Mouse (Mus musculus) thymus, postnatal 14 days (tissue): ENCODE measurements around the gene Itgav.
"Not testable (repeated sequence)": the region's sequence is repeated elsewhere in the genome, so short reads cannot be mapped to it uniquely, and the experiment has no call there.

Experiments used
- DNase-seq: peaks from one replicate; pipeline ENCODE4 v3.0.0; 2021

Gene Itgav

DNA sequence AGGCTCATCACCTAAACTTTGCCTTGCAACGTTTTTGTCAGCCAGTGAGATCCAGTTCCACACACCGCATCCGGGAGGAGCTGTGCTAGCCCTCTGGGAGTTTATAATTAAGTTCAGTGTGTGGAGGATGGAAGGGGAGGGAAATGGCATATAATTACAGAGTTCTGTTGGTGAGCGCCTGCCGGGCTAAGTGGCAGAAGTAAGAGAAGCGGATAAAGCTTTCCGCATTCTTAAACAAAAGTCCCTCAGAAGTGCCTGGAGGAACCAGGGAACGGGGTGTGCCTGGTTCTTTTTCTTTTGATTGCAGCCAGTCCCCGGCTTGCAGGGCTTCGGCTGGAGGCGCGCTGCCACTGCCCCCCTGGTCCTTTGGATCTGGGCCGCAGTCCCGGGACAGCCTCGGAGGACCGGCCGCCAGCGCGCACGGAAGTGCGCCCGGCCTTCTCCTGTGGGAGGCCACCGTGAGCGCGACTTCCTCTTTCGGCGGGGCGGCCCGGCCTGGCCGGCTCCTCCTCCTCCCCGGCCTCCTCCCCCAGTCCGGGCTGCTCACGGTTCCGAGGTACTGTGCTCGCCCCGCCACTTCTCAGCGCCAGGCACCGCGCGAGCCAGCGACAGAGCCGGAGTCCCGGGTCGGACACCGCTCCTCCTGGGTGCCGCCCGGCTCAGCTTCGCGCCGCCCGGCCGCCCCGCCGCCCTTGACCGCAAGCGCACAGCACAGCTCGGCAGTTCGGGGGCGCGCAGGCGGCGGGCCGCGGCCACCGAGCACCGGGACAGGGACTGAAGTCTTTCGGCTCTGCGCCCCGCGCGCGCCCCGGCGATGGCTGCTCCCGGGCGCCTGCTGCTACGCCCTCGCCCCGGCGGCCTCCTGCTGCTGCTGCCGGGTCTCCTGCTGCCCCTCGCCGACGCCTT lies at the start of gene Itgav:
Gene Itgav (plus strand): TSS at position 477 of the 906 bp plus-strand sequence.
- peak; percentile 91 for DNase-seq

DNA sequence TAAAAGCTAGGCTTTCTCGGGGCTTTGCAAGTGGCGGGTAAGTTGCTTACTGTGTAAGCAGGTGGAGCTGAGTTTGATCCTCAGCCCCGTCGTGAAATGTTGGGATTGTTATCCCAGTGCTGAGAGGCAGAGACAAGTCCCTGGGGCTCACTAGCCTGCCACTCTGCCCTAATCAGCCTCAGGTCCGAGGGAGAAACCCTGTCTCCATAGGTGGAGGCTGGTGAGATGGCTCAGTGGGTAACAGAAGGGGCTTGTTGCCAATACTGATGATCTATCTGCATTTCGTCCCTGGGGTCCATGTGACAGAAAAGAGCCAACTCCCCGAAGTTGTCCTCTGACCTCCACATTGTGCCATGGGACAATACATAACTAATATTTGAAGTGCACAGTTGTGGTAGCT lies 49.8 kb upstream of the Itgav start:
- no peak for DNase-seq

DNA sequence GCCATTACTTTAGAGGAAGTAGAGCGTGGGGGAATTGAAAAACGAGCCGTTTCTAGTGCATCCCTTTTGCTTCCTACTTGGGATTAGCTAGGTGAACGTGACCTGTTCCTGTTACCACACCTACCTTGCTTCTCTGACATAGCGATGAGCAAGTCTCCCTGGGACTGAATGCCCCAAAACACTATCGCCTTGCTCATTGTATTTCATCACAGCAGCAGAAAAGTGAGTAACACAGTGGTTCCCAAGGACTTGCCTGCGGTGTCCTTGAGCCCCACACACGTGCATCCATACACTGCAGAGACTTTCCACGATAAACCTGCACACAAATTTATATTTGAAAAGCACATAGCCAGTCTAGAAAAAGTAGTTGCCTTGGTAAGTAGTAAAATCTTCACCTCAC lies 49.3 kb upstream of the Itgav start:
- no peak for DNase-seq

DNA sequence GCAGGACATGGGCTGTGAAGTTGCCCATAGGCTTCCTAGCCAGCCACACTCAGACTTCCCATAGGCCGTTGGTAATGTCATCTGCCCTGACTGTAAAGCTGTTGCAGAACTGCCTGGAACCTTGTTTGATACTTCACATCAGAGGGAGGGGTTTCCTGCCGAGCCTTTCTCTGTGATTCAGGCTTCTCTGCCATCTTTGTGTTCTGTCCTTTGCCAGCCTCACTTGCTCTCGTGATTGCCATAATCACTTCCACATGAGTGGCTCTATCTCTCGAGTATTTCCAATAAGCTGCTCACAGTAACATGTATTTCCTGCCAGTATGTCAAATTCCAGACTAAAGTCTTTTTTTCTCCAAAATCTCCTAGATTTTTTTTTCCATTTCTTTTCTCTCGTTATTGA lies 48.5 kb upstream of the Itgav start:
- DNase-seq = no peak

DNA sequence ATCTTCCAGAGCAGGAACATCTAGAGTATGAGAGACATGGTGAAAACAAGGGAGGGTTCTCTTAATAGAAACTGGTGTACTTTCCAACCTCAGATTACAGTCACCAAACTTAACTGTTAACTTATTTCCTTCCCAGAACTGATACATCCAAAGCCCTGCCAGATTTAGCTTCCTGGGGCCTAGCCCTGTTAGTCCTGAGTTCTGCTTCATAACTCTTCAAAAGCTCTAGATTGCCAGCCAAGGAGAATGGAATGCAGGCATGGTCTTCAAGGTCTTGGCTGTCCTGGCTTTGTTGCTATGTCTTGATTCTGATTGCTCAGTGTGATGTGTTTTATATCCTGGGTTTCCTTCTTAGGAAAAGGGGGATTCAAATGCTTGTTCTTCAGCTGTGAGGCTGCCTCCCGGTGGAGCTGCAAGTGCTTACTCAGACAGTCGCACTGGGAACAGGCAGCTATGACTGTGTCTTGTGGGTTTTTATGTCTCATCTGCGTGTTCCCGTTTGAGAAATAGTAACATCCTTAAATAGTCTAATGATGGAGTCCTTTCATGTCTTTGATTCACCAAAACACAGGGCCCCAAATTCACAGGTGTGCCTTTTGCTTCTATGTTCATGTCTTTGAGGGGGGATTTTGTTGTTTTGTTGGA lies 47.8 kb upstream of the Itgav start:
- DNase-seq = no peak

DNA sequence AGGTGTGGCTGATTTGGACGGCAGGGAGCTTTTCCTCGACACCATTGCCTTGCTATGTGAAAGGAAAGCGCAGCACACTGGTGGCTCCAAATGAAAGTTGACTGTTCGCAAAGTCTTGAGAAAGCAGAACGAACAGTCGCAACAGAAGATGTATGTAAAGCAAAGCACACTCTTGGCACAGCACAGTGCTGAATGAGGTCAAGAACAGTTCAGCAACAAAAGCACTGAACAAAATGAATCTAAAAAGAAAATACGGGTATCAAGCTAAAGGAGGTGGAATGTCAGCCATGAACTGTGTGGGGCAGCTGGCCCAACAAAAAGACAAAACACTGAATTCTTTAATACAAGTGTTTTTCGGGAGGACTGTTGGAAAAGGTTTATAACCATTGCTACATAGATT lies 42.9 kb upstream of the Itgav start:
- DNase-seq = no peak

DNA sequence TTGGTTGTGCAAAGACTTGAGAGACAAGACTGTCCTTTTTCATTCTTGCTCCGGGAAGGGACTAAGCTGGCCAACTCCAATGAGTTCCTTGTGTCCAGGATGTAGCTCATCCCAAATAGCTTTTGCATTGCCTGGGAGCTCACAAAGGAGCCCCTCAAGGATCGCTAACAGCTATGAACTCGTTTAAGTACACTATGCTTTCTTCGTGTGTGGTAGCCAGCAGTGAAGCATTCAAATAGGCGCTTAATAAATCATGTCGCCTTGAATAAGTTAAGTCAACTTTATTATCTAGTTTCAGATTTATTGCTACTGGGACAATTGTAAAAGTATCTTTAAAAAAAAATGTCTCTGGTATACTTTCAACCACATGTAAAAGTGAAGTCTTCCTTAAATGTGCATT lies 42.4 kb upstream of the Itgav start:
- no peak for DNase-seq

DNA sequence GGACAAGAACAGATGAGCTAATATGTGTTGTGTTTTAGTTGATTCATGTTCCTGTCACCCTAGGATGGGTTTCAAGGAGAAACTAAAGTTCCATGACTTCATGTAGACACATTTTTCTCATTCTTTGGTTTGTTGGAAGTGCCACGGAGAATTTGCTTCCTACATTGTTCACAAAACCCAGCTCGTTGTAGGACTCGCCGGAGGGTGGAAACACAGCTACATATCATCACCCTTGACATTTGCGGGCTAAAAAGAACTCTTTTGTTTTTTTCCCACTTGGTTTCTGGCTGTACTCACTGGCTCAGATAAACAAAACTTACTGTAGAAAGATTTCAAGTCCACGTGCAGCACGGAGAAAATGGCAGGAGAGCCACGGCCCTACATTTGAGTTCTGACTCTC lies 41.9 kb upstream of the Itgav start:
- no peak for DNase-seq

DNA sequence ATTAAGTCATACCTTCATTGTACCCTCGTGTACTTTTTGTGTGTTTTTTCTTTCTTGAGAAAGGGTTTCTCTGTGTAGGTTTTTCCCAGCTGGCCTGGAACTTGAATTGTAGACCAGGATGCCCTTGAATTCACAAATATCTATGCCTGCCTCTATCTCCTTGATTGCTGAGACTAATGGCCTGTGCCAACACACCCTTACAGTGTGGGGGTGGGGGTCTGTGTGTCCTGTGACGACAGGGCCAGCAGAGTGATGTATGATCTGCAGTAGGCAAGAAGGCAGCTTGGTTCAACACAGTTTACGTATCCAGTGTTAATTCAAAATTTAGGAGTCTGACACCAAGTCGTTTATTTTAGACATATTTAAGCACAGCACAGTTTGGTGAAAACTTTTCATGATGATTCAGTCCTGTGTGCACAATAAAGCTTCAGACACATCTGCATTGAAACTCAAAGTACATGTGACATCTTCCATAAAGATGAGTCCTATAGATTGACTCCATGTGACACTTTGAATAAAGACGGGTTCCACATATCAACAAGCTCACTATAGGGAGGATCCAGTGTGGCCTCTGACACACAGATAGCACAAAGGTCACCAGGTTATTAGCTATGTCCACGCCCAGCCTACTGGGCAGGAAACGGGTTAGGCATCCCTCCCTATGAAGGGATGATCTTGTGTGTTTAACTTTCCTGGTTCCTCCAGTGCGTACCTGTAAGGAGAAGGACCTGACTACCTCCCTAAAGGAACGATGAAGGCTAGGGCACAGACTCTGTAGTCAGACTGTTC lies 40.3 kb upstream of the Itgav start:
- DNase-seq = no peak

DNA sequence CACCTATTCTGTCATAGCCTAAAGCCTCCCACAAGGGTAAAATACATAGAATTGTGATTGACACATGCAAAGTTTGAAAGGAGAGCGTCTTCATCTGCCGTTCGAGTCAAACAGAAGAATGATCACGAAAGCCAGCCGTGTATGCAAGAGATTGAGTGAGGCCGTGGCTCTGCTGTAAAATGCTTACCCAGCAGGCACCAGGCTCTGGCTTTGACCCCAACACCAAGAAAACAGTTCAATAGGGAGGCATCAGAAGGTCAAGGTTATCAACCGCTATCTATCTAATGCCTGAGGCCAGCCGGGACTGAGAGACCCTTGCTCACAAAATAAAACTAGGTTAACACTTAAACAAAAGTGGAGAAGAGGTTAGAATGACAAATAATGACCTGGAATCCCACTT lies 39.5 kb upstream of the Itgav start:
- no peak for DNase-seq

DNA sequence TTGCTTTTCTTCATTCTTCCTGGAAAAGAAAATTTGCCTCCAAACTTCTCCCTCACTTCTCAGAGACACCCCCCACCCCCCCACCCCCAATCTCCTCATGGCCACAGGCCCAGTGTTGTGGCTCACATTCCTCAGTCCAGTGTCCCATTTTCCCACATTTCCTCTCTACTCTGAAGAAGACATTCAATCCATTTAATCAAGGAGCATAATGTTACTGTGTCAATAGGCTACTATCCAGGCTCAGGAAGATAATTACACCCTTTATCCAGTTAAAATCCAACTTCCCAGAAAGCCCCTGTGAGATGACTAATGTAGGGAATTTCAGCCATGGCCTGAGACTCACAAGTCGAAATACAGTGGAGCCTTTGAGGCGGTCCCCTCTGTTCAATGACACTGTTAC lies 33.8 kb upstream of the Itgav start:
- no peak for DNase-seq

DNA sequence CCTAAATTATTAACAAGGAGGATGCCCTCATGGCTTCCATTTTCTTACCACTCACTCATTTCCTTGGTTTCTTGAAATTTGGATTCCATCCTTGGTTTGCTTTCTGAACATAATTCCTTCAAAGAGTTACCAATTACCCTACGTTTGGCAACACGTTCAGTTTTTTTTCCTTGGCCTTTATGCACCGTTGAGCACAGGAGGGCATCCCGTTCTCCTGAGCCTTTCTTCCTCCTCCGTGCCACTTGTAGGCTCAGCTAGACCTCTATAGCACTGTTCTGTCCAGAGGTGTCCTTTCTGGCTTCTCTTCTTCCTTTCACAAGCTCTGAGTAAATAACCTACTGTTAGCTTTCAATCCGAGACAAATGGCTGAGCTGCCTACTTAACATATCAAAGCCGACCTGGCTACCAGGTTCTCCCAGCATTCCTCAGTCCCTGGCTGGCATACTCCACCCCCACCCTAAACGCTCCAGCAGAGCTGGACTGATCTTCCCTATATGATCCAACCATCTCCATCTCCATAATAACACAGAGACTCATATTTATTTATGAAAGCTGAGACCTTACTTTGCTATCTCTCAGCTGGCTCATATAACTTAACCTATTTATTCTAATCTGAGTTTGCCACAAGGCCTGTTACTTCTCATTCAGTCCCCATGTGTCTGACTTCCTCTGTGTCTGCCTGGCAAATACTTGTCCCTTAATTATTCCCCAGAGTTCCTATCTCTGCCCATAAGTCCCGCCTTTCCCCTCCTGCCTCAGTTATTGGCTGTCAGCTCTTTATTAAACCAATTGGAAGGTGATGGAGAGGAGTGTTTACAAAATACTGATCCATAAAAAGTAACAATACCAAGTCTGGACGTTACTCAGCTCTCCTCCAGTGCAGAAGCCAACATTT lies 31.3 kb upstream of the Itgav start:
- DNase-seq = no peak

DNA sequence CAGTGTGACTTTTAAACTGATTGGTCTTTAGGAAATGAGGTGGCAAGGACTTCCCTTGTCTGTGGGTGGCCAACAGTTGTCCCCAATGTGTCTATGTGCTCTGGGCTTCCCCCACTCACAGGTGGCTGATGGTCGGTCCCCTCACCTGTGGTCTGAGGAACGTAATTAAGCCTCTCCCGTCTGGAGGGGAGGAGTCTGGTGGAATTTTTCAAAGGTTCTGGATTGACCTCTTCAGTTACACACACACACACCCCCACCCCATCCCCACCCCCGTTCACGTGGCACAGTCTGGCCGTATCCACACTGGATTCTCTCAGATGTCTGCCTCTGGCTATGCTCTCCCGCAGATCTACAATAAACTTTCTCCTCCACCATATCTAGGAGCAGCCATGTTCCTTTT lies 30.1 kb upstream of the Itgav start:
- DNase-seq = no peak

DNA sequence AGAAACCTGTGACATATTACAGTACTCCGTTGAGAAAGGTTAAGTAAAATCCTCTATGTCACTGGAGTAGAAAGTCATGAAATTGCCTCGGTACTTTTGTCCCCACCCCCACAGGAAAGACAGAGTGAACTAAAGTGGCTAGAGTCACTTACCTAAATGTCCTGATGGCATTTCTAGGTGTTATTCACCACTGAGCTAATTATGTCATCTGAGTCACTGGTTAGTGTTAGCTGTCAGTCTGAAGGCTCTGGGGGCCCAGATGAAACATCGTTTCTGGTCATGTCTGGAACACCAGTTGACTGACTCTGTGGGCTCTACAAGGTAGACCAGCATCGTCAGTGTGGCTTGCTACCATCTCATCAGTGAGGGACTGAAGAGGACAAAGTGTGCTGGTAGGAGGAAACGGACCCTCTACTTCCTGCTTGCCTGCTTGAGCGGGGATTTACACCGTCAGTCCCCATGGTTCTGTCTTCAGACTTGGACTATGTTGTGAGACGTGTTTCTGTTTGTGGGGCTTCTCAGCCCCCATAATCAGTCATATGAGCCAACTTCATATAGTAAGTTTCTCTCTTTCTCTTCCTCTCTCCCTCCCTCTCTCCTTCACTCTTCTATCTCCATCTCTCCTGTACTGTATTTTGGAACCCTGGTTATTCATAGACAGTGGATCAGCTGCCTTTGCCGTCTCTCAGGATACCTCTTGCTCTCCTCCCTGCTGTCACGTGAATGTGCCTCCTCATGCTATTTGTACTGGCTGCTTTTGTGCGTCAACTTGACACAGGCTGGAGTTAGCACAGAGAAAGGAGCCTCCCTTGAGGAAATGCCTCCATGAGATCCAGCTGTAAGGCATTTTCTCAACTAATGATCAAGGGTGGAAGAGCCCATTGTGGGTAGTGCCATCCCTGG lies 28.6 kb upstream of the Itgav start:
- DNase-seq = no peak

DNA sequence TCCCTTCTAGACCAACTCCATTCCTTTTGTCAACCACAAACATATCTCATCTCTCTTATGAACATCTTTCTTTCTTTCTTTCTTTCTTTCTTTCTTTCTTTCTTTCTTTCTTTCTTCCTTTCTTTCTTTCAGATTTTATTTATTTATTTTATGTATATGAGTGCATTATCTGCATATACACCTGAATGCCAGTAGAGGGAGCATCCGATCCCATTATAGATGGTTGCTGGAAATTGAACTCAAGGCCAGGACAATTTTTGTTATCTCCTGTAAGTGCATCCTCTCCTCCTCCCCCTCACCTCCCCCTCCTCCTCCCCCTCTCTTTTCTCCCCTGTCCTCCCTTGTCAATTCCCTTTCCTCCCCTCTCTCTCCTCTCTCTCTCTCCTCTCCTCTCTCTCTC lies 25.7 kb upstream of the Itgav start:
- DNase-seq = no peak

DNA sequence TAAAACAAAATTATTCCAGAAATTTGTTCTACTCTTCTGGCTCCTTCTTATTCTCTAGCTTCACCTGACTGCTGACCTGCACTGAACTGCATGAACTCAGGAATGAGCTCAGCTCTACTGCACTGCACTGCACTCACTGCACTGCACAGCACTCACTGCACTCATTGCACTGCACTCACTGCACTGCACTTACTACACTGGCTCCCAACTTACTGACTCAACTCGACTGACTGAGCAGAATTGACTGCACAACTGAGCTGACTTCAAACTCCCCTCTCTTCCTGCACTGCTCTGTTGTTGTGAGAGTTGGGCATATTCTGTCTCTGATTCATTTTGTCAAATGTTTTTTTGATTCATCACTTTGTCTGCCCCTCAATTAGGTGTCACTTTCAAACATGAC lies 24.9 kb upstream of the Itgav start:
- no peak for DNase-seq

DNA sequence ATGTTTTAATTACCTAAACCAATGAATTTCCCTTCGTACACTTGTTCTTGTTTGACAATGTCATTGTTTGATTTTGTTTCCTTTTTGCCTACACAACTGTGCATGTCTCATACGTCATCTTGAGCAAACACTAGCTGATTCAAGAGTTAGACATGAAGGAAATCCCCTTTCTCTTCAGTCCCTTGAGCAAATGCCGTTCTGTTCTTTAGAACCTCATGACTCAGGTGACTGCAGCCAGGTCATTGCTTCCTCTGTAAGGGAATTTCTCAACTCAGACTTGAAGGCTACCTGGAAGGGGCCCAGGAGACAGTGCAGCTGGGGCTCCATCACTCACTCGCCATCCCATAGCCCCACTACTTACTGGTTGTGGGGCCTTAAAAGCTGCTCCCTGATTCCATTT lies 23.5 kb upstream of the Itgav start:
- no peak for DNase-seq

DNA sequence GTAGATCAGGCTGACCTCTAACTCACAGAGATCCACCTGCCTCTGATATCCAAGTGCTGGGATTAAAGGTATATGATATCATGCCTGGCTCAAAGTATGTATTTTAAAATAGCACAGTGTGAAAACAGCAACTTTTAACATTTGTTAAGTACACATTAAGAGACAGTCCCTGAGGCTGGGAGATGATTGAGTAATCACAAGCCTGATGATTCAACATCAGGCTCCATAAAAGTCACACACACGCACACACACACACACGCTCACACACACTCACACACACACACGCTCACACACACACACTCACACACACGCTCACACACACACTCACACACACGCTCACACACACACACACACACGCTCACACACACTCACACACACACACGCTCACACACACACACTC lies 21.8 kb upstream of the Itgav start:
- no peak for DNase-seq

DNA sequence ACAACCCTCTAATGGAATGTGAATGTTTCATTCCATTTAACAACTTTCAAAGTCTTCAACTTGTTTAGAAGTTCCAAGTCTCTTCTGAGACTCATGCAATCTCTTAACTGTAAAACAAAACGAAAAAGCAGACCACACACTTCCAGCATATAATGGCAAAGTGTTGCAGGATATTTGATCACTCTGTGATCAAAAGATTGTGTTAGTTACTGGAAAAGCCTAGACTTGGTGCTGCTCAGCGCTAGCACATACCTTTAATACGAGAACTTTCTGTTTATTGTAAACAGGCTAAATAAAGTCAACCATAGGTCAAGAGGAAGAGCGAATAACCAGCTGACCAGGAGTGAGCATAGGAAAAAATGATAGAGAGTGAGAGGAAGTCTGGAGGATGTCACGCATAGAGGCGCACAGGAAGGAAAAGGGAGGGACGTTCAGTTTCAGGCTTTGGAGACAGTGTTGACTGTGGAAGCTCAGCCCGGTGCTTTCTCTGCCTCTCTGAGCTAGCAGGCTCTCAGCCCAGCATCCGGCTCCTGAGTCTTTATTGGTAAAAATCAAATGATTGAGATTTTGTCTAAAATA lies 18.5 kb upstream of the Itgav start:
- DNase-seq = no peak

DNA sequence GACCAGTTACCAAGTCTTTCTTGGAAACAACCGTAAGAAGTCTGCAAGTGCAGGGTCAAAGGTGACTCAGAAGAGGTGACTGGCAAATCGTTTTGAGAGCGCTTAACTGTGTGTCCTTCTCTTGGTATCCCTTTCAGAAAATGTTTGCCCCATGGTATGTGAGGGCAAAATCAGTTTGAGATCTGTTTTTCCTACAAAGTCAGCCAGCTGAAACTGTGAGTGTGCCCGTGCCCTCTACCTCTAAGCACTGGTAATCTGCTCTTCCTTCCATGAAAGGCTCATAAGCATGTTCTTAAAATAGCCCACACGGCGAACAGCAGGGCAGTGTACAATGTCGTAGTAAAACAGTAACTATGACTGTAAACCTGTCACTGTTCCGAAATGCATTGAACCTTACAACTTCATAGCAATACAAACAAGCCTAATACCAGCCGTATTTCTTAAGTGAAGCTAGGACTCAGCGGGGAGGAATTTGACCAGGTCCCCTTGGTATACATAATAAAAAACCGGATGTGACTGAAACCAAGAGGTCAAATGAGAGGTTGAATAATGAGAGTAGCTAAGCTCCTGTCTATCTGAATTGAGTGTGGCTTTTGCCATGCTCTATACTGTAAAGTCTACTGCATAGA lies 14.2 kb upstream of the Itgav start:
- no peak for DNase-seq

DNA sequence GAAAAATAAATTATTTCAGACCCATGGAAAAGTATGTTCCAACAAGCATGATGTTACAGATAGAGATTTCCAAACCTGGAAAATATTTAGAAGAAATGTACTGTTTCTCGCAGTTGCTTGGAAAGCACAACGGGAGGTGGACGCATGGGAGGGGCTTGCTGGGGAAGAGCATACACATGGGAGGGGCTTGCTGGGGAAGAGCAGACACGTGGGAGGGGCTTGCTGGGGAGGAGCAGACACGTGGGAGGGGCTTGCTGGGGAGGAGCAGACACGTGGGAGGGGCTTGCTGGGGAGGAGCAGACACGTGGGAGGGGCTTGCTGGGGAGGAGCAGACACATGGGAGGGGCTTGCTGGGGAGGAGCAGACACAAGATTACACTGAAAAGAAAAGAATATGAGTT lies 10.9 kb upstream of the Itgav start:
- not testable (repeated sequence) for DNase-seq
